Mouse (Mus musculus) testis, adult 2 months (tissue): Measurements from ENCODE around the gene Gsg1l. TPM values are rescaled to one million over a fixed set of nuclear protein-coding genes. Genes with fewer than 3 reads are reported as not detected.

Experiments
- H3K27ac ChIP-seq: fragments of 200-500 bp; 2 replicates; pipeline ENCODE4 v1.5.1; 2012; ENCODE audit warnings: low read depth, low read length; ENCODE audit not compliant: control insufficient read depth, insufficient read depth
- H3K27me3 ChIP-seq: fragments of 200-500 bp; 2 replicates; pipeline ENCODE4 v1.6.1; 2012; ENCODE audit warnings: mild to moderate bottlenecking, low read length, moderate library complexity; ENCODE audit not compliant: control insufficient read depth, insufficient read depth
- H3K36me3 ChIP-seq: fragments of 200-500 bp; 2 replicates; pipeline ENCODE4 v1.6.1; 2012; ENCODE audit warnings: mild to moderate bottlenecking, low read length; ENCODE audit not compliant: control insufficient read depth, insufficient read depth
- H3K4me1 ChIP-seq: fragments of 200-500 bp; 2 replicates; pipeline ENCODE4 v1.6.1; 2012; ENCODE audit warnings: low read length; ENCODE audit not compliant: control insufficient read depth, insufficient read depth
- H3K4me3 ChIP-seq: fragments of 200-500 bp; 2 replicates; pipeline ENCODE4 v1.5.1; 2012; ENCODE audit warnings: low read depth, mild to moderate bottlenecking, low read length, moderate library complexity, mixed read lengths; ENCODE audit not compliant: control insufficient read depth
- CTCF ChIP-seq: fragments of 200-500 bp; IDR thresholded peaks from 2 replicates; pipeline ENCODE4 v1.5.1; 2012; ENCODE audit warnings: low read depth, mild to moderate bottlenecking, inconsistent platforms, low read length, moderate library complexity; ENCODE audit not compliant: control insufficient read depth, insufficient read depth, insufficient replicate concordance
- POLR2A ChIP-seq: fragments of 200-500 bp; IDR thresholded peaks from 2 replicates; pipeline ENCODE4 v1.6.1; 2012; ENCODE audit warnings: low read depth, mild to moderate bottlenecking, inconsistent platforms, low read length, moderate library complexity; ENCODE audit not compliant: control insufficient read depth
- polyA plus RNA-seq: library from polyadenylated mRNA; depleted of rRNA; stranded (reverse); fragments of >200 nt; gene quantifications from 2 replicates; pipeline ENCODE4 v1.2.3, GENCODE M21; 2012

Gsg1l gene
- polyA plus RNA-seq, 1 experiment = 0.52 TPM

GRCm38 (mm10) chr7:126062228-126062627 lies 20.0 kb downstream of the Gsg1l start:
- Histone ChIP-seq H3K27me3 (no peaks in the 10 kb centered on the region), H3K27ac (no peak overlapping the region), H3K4me3 (no peak overlapping the region), H3K4me1 (no peaks in the 10 kb centered on the region), H3K36me3 (no peaks in the 10 kb centered on the region)
- TF ChIP-seq CTCF = no peak
- TF ChIP-seq POLR2A = no peak

GRCm38 (mm10) chr7:126058918-126059317 lies 23.3 kb downstream of the Gsg1l start:
- no peak overlapping the region for H3K4me3 ChIP-seq
- no peaks in the 10 kb centered on the region for H3K27me3 ChIP-seq
- TF ChIP-seq CTCF (no peak), POLR2A (no peak)
- no peaks in the 10 kb centered on the region for H3K4me1 ChIP-seq
- H3K36me3 ChIP-seq = no peaks in the 10 kb centered on the region
- no peak overlapping the region for H3K27ac ChIP-seq

GRCm38 (mm10) chr7:126057332-126057914 lies 24.8 kb downstream of the Gsg1l start:
- no peak overlapping the region for H3K27ac ChIP-seq

GRCm38 (mm10) chr7:126054574-126054973 lies 27.6 kb downstream of the Gsg1l start:
- Histone ChIP-seq H3K27me3 (no peaks in the 10 kb centered on the region), H3K27ac (no peak overlapping the region), H3K36me3 (no peaks in the 10 kb centered on the region), H3K4me3 (no peak overlapping the region), H3K4me1 (no peaks in the 10 kb centered on the region)
- no peak for TF ChIP-seq CTCF
- TF ChIP-seq POLR2A = no peak

More at GRCm38 (mm10) chr7:126057332-126057914, 24.8 kb downstream of the Gsg1l start:
- Histone ChIP-seq H3K4me3 (no peak overlapping the region), H3K36me3 (no peaks in the 10 kb centered on the region), H3K27me3 (no peaks in the 10 kb centered on the region), H3K4me1 (no peaks in the 10 kb centered on the region)
- TF ChIP-seq CTCF (no peak), POLR2A (no peak)

GRCm38 (mm10) chr7:126053618-126054017 lies 28.6 kb downstream of the Gsg1l start:
- H3K27me3 ChIP-seq = no peaks in the 10 kb centered on the region
- no peaks in the 10 kb centered on the region for H3K36me3 ChIP-seq
- TF ChIP-seq CTCF (no peak), POLR2A (no peak)
- no peaks in the 10 kb centered on the region for H3K4me1 ChIP-seq
- no peak overlapping the region for H3K4me3 ChIP-seq
- no peak overlapping the region for H3K27ac ChIP-seq

- Histone ChIP-seq H3K4me3 (no peak overlapping the region), H3K27me3 (no peaks in the 10 kb centered on the region), H3K4me1 (no peaks in the 10 kb centered on the region), H3K36me3 (no peaks in the 10 kb centered on the region), H3K27ac (no peak overlapping the region)
- TF ChIP-seq CTCF (no peak), POLR2A (no peak)
These were observed 30.3 kb downstream of the Gsg1l start for GRCm38 (mm10) chr7:126051910-126052309.

GRCm38 (mm10) chr7:126045077-126045476 lies 37.1 kb downstream of the Gsg1l start:
- TF ChIP-seq POLR2A = no peak
- no peak for TF ChIP-seq CTCF
- no peaks in the 10 kb centered on the region for H3K36me3 ChIP-seq
- H3K4me1 ChIP-seq = peaks cover 3% of the 10 kb centered on the region
- no peak overlapping the region for H3K27ac ChIP-seq
- no peaks in the 10 kb centered on the region for H3K27me3 ChIP-seq
- H3K4me3 ChIP-seq = no peak overlapping the region
